Mouse (Mus musculus) adrenal gland (tissue): ENCODE data around the gene Prdm16.

Experiments
- intact Hi-C: fragments of 180-260 bp; cut with DNase I; formaldehyde crosslinking; loops from one replicate; pipeline ENCODE4 v1.15.1; 2025
- long read RNA-seq, 2 experiments: library from polyadenylated mRNA; unstranded; transcript quantifications; one replicate each; pipeline ENCODE4 v2.0.0; 2020; ENCODE audit warnings: borderline replicate concordance in 1 of 2; ENCODE audit not compliant: insufficient replicate concordance in 1 of 2

The Prdm16 gene
- long read RNA-seq, experiment 1, partial matches to known transcripts = 1 of 8 reads
- long read RNA-seq, experiment 1, other reads (novel, unspliced or antisense) = 7 of 8 reads
- long read RNA-seq, experiment 2, partial matches to known transcripts = 0 of 5 reads
- long read RNA-seq, experiment 2, other reads (novel, unspliced or antisense) = 5 of 5 reads

GRCm38 (mm10) chr4:154636721-154637311 is at the start of gene Prdm16:
Gene Prdm16 (minus strand): TSS chr4:154636873.
- intact Hi-C loops = no loop called here

GRCm38 (mm10) chr4:154683068-154683752 is 46.5 kb upstream of the Prdm16 start:
- intact Hi-C loops = no loop called here

- intact Hi-C loops = no loop called here
Measured at GRCm38 (mm10) chr4:154682311-154682710, 45.6 kb upstream of the Prdm16 start.

GRCm38 (mm10) chr4:154675441-154676000 is 38.8 kb upstream of the Prdm16 start:
- intact Hi-C loops = loop anchor here (2.0 kb wide), 1 partner anchor 227 kb away; no protein-coding TSS in a partner anchor

- intact Hi-C loops = loop anchor here (2.0 kb wide), 1 partner anchor 226 kb away; no protein-coding TSS in a partner anchor
Measured at GRCm38 (mm10) chr4:154674966-154675365, 38.3 kb upstream of the Prdm16 start.

- intact Hi-C loops = loop anchor here (2.0 kb wide), 1 partner anchor 226 kb away; no protein-coding TSS in a partner anchor
Measured at GRCm38 (mm10) chr4:154674541-154674940, 37.9 kb upstream of the Prdm16 start.

GRCm38 (mm10) chr4:154673986-154674385 is 37.3 kb upstream of the Prdm16 start:
- intact Hi-C loops = loop anchor here (2.0 kb wide), 1 partner anchor 225 kb away; no protein-coding TSS in a partner anchor

GRCm38 (mm10) chr4:154672027-154672426 is 35.4 kb upstream of the Prdm16 start:
- intact Hi-C loops = no loop called here

- intact Hi-C loops = no loop called here
Measured at GRCm38 (mm10) chr4:154671232-154671912, 34.7 kb upstream of the Prdm16 start.

GRCm38 (mm10) chr4:154667767-154668166 is 31.1 kb upstream of the Prdm16 start, which contains the start of gene Actrt2:
Gene Actrt2 (minus strand): TSS chr4:154667867.
- intact Hi-C loops = no loop called here

- intact Hi-C loops = no loop called here
Measured at GRCm38 (mm10) chr4:154662681-154663215, 26.1 kb upstream of the Prdm16 start.

- intact Hi-C loops = no loop called here
Measured at GRCm38 (mm10) chr4:154661256-154661655, 24.6 kb upstream of the Prdm16 start.

- intact Hi-C loops = no loop called here
Measured at GRCm38 (mm10) chr4:154660025-154660424, 23.4 kb upstream of the Prdm16 start.

GRCm38 (mm10) chr4:154655134-154655910 is 18.6 kb upstream of the Prdm16 start:
- intact Hi-C loops = no loop called here

GRCm38 (mm10) chr4:154652494-154652893 is 15.8 kb upstream of the Prdm16 start:
- intact Hi-C loops = no loop called here

- intact Hi-C loops = no loop called here
Measured at GRCm38 (mm10) chr4:154649083-154649747, 12.5 kb upstream of the Prdm16 start.

GRCm38 (mm10) chr4:154642496-154642895 is 5.8 kb upstream of the Prdm16 start:
- intact Hi-C loops = no loop called here

- intact Hi-C loops = no loop called here
Measured at GRCm38 (mm10) chr4:154641296-154642110, 4.8 kb upstream of the Prdm16 start.
